Mouse (Mus musculus) megakaryocyte, embryonic 14.5 days (primary cell): ENCODE data around the gene Proser1. TPM values are rescaled to one million over a fixed set of nuclear protein-coding genes. Genes with fewer than 3 reads are reported as not detected.

Experiments used
- H3K27me3 ChIP-seq: replicated peaks from 2 replicates; pipeline ENCODE3; 2012; ENCODE audit warnings: inconsistent platforms
- H3K36me3 ChIP-seq: replicated peaks from 2 replicates; pipeline ENCODE3; 2012; ENCODE audit warnings: low read length, inconsistent platforms, mixed read lengths
- H3K4me1 ChIP-seq: 2 replicates; pipeline ENCODE4 v1.6.1; 2012; ENCODE audit warnings: inconsistent platforms
- H3K4me3 ChIP-seq: replicated peaks from 2 replicates; pipeline ENCODE3; 2012; ENCODE audit warnings: moderate library complexity, mild to moderate bottlenecking, inconsistent platforms
- H3K9me3 ChIP-seq: 2 replicates; pipeline ENCODE4 v1.6.1; 2012; ENCODE audit warnings: inconsistent platforms
- FLI1 ChIP-seq: IDR thresholded peaks from 2 replicates; pipeline ENCODE4 v1.6.1; 2012; ENCODE audit warnings: low read length, inconsistent platforms, mixed read lengths
- GATA1 ChIP-seq: IDR thresholded peaks from 3 replicates; pipeline ENCODE4 v1.6.1; 2012; ENCODE audit warnings: mixed read lengths, low read length, inconsistent platforms, borderline replicate concordance
- polyA plus RNA-seq: library from polyadenylated mRNA; stranded (reverse); fragments of >175 nt; gene quantifications from 2 replicates; pipeline ENCODE4 v1.2.3, GENCODE M21; 2012; ENCODE audit warnings: low replicate concordance; ENCODE audit not compliant: insufficient read depth

Gene Proser1
- polyA plus RNA-seq, result 10.6 and 14.2 TPM in 2 replicates

DNA sequence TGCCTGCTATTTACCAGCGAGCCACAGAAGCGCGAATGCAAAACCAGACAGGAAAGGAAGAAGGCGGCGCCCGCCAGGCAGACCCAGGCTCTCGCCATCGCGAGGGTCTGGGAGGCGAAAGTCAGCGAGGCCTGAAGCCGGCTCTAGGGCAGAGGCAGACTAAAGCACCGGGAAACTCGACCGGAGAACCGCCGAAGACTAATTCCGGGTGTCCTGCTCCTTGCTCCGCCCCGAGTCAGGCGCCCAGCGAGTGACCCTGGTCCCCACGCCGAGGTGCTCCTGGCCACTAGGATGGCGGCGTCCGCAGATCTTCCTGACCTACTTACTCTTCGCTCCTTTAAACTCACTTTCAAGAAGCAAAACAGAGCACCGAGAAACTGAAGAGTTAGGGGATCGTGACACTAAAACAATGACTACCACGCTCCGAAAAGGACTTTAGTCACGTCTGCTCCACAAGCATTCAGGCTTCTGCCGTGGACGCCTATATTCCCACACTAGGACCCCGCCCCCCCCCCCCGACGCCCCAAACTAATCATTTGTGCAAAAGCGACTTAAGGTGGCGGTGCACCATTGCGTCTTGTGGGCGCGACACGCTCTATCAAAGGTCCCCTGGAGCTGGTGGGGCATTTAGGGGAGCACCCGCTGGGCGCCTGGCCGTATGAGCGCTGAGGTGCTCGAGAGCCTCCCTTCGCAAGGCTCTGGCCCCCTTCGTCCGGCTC, at the start of gene Proser1, which contains the start of gene Nhlrc3:
TSS of gene Proser1 (plus strand) at position 621 of the 719 bp plus-strand sequence.
TSS of gene Nhlrc3 (minus strand) at position 287 of the 719 bp plus-strand sequence.
- peaks cover 50% of the 10 kb centered on the region for H3K36me3 ChIP-seq
- no peaks in the 10 kb centered on the region for H3K27me3 ChIP-seq
- no peaks in the 10 kb centered on the region for H3K9me3 ChIP-seq
- TF ChIP-seq FLI1 (no peak), GATA1 (no peak)
- H3K4me1 ChIP-seq, result peaks cover 50% of the 10 kb centered on the region
- H3K4me3 ChIP-seq, result peak within 1 kb of the TSS; percentile 94

DNA sequence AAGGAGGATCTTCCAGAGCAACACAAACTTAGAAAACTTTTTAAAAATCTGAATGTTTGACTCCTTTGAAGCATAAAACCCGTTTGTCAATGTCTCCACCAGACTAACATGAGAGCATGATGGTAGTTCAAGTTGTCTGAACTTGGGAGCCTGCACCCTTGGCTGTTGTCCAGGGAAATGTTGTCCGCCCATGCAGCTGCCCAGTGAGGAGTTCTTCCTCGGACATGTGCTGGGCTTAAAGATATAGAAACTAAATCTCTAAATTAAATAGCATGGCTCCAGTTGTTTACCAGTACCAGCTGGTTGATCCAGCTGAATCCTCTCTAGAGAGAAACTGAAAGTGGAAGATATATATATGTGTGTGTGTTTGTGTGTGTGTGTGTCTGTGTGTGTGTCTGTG, 49.5 kb upstream of the Proser1 start:
- Histone ChIP-seq H3K4me1 (no peaks in the 10 kb centered on the region; the same call in 1 of the 2 replicates), H3K36me3 (no peaks in the 10 kb centered on the region), H3K4me3 (no peak overlapping the region), H3K9me3 (no peaks in the 10 kb centered on the region), H3K27me3 (no peaks in the 10 kb centered on the region)
- TF ChIP-seq FLI1, result no peak
- no peak for TF ChIP-seq GATA1

DNA sequence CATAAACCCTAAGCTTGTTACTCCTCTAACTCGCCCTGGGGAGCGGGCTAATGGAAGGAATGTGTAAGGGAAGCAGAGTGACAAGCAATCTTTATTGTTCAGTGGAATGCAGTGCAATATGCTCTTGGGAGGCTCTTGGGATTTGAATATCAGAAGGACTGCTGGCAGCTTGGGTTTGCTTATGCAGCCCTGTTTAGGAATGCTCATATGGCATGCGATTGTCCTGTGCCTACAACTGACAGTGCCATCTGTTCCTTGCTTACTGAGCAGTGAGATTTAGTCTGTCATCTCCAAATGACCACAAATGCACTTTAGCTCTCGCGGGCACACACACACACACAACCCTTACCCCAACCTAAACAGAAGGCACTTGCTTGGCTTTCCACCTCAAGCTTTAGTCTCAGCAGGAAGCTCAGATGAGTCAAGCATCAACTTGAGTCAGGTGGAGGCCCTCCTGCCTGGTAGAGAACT, 47.4 kb upstream of the Proser1 start:
- TF ChIP-seq GATA1 (no peak), FLI1 (no peak)

GRCm38 (mm10) chr3:53417701-53418100, 45.8 kb upstream of the Proser1 start:
- Histone ChIP-seq H3K27me3 (no peaks in the 10 kb centered on the region), H3K4me1 (no peaks in the 10 kb centered on the region), H3K4me3 (no peak overlapping the region), H3K9me3 (no peaks in the 10 kb centered on the region), H3K36me3 (no peaks in the 10 kb centered on the region)
- TF ChIP-seq FLI1, result no peak
- no peak for TF ChIP-seq GATA1

More for the DNA sequence above, 47.4 kb upstream of the Proser1 start:
- no peaks in the 10 kb centered on the region; the same call in 1 of the 2 replicates for H3K4me1 ChIP-seq
- no peaks in the 10 kb centered on the region for H3K27me3 ChIP-seq
- H3K9me3 ChIP-seq, result no peaks in the 10 kb centered on the region
- H3K36me3 ChIP-seq, result no peaks in the 10 kb centered on the region
- H3K4me3 ChIP-seq, result no peak overlapping the region

GRCm38 (mm10) chr3:53421656-53422055, 41.8 kb upstream of the Proser1 start:
- TF ChIP-seq GATA1 (no peak), FLI1 (no peak)
- Histone ChIP-seq H3K9me3 (no peaks in the 10 kb centered on the region), H3K4me1 (no peaks in the 10 kb centered on the region), H3K36me3 (no peaks in the 10 kb centered on the region), H3K4me3 (no peak overlapping the region), H3K27me3 (peaks cover 2% of the 10 kb centered on the region)

DNA sequence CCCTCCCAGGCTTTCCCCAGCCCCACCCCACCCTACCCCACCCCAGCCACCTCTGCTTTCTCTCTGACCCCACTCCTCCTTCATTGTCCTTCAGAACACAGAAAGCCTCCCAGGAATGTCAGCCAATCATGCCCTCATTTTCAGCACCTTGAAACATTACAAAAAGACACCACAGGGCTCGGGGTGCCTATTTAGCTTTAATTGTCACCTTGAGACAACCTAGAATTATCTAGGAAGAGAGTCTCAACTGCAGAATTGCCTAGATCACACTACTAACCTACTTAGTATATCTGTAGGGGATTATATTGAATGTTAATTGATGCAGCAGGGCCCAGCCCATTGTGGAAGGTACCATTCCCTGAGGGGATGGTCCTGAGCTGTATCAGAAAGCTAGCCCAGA, 40.8 kb upstream of the Proser1 start:
- H3K27me3 ChIP-seq, result peaks cover 2% of the 10 kb centered on the region
- TF ChIP-seq FLI1 (no peak), GATA1 (no peak)
- H3K4me1 ChIP-seq, result no peaks in the 10 kb centered on the region
- H3K9me3 ChIP-seq, result no peaks in the 10 kb centered on the region
- H3K4me3 ChIP-seq, result no peak overlapping the region
- H3K36me3 ChIP-seq, result no peaks in the 10 kb centered on the region

- no peaks in the 10 kb centered on the region for H3K9me3 ChIP-seq
- H3K4me1 ChIP-seq, result no peaks in the 10 kb centered on the region
- no peaks in the 10 kb centered on the region for H3K36me3 ChIP-seq
- TF ChIP-seq GATA1 (no peak), FLI1 (no peak)
- H3K27me3 ChIP-seq, result peaks cover 2% of the 10 kb centered on the region
- H3K4me3 ChIP-seq, result no peak overlapping the region
These were observed 39.9 kb upstream of the Proser1 start for GRCm38 (mm10) chr3:53423576-53423975.

DNA sequence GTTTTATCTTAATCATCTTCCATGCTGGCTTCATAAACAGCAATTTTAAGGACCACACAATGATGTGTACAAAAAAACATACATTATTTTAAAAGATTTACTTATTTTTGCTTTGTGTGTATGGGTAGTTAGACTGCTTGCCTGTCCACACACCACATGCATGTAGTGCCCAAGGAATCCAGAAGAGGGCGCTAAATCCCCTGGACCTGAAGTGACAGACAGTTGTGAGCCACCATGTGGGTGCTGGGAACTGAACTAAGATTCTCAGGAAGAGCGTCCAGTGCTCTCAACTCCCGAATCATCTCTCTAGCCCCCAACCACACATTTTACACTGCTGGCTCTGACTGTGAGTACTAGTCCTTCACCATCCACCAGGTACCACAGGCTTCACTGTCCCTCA, 28.9 kb upstream of the Proser1 start:
- no peak overlapping the region for H3K4me3 ChIP-seq
- H3K4me1 ChIP-seq, result no peaks in the 10 kb centered on the region
- no peaks in the 10 kb centered on the region for H3K36me3 ChIP-seq
- peaks cover 13% of the 10 kb centered on the region for H3K9me3 ChIP-seq
- TF ChIP-seq FLI1 (no peak), GATA1 (no peak)
- peaks cover 4% of the 10 kb centered on the region for H3K27me3 ChIP-seq

- Histone ChIP-seq H3K4me1 (no peaks in the 10 kb centered on the region), H3K27me3 (peaks cover 4% of the 10 kb centered on the region), H3K4me3 (peak overlapping the region; percentile 73), H3K9me3 (peaks cover 13% of the 10 kb centered on the region), H3K36me3 (no peaks in the 10 kb centered on the region)
- no peak for TF ChIP-seq FLI1
- TF ChIP-seq GATA1, result no peak
These were observed 26.9 kb upstream of the Proser1 start for GRCm38 (mm10) chr3:53436550-53436949.

DNA sequence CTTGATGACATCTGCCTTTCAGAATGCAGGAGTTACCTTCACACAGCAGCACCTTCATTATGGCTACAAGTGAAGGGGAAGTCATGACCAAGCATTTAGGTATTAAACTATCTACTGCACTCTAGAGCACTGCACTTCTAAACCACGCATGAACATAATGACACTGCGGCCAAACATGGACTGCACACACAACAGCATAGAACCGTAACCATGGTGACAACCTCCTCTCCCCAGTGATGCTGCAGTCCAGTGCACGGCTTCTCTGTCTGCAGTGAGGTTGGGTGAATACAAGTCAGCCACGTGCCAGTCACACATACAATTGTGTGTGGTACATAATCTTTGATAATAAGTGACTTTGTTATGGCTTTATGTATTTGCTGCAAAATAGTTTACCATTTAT, 17.9 kb upstream of the Proser1 start:
- Histone ChIP-seq H3K4me3 (peak overlapping the region; percentile 29), H3K27me3 (no peaks in the 10 kb centered on the region)
- TF ChIP-seq FLI1, result no peak
- no peak for TF ChIP-seq GATA1

More for the DNA sequence above, 17.9 kb upstream of the Proser1 start:
- Histone ChIP-seq H3K9me3 (no peaks in the 10 kb centered on the region), H3K36me3 (peaks cover 43% of the 10 kb centered on the region), H3K4me1 (0 out of 2 replicates have a peak, but pooled peaks cover 3% of the 10 kb centered on the region)
